Mouse (Mus musculus) neural tube, embryonic 14.5 days (tissue): Measurements from ENCODE around the gene Serpinb6b. TPM values are rescaled to one million over a fixed set of nuclear protein-coding genes. Genes with fewer than 3 reads are reported as not detected.
A peak's percentile ranks its signal among the peaks of the same experiment; 100 is the strongest.
"Not testable (repeated sequence)": the region's sequence is repeated elsewhere in the genome, so short reads cannot be mapped to it uniquely, and the experiment has no call there.

Experiments
- ATAC-seq: fragments of 200-750 bp; cut with Nextera tagmentation; 2 replicates; pipeline ENCODE4 v1.8.0; 2017; ENCODE audit warnings: low read depth, mild to moderate bottlenecking, moderate TSS enrichment, moderate library complexity
- H3K27ac ChIP-seq: fragments of 300-500 bp; sonication (generic); 2 replicates; pipeline ENCODE4 v1.5.1; 2014; ENCODE audit warnings: low read depth, mild to moderate bottlenecking, control low read depth, low read length, moderate library complexity, mixed read lengths
- H3K27me3 ChIP-seq: fragments of 300-500 bp; sonication (generic); 2 replicates; pipeline ENCODE4 v1.6.1; 2014; ENCODE audit warnings: low read length; ENCODE audit not compliant: control insufficient read depth, insufficient read depth
- H3K36me3 ChIP-seq: fragments of 300-500 bp; sonication (generic); 2 replicates; pipeline ENCODE4 v1.6.1; 2014; ENCODE audit warnings: low read length, mixed read lengths; ENCODE audit not compliant: control insufficient read depth, insufficient read depth
- H3K4me1 ChIP-seq: fragments of 300-500 bp; sonication (generic); 2 replicates; pipeline ENCODE4 v1.6.1; 2014; ENCODE audit warnings: low read length; ENCODE audit not compliant: control insufficient read depth, insufficient read depth
- H3K4me2 ChIP-seq: fragments of 300-500 bp; sonication (generic); 2 replicates; pipeline ENCODE4 v1.6.1; 2014; ENCODE audit warnings: mild to moderate bottlenecking, low read depth, low read length, control low read depth
- H3K4me3 ChIP-seq: fragments of 300-500 bp; sonication (generic); 2 replicates; pipeline ENCODE4 v1.5.1; 2014; ENCODE audit warnings: low read depth, low read length, control low read depth, mixed read lengths
- H3K9ac ChIP-seq: fragments of 300-500 bp; sonication (generic); replicated peaks from 2 replicates; pipeline ENCODE4 v1.6.1; 2014; ENCODE audit warnings: low read depth, mild to moderate bottlenecking, control low read depth, low read length, mixed read lengths
- H3K9me3 ChIP-seq: fragments of 300-500 bp; sonication (generic); 2 replicates; pipeline ENCODE4 v1.6.1; 2016; ENCODE audit warnings: low read length; ENCODE audit not compliant: control insufficient read depth
- WGBS: fragments of 180-500 bp; shearing (Covaris S2); extraction: QIAGEN DNeasy Blood & Tissue Kit; methylation state at CpG from one replicate; pipeline ENCODE4 v1.1.7; 2014; 5-methylcytosine and 5-hydroxymethylcytosine counted together
- polyA plus RNA-seq: library from polyadenylated mRNA; unstranded; fragments of >200 nt; fragmentation: Nextera tagmentation; extraction: Ambion mirVana; gene quantifications from 2 replicates; pipeline ENCODE4 v1.2.1, GENCODE M21; 2014

Serpinb6b gene
- polyA plus RNA-seq, result 0.53 and 0.60 TPM in 2 replicates

- Histone ChIP-seq H3K27me3 (no peaks in the 10 kb centered on the region), H3K9ac (no peak within 1 kb of the TSS), H3K36me3 (no peaks in the 10 kb centered on the region), H3K4me2 (peak within 1 kb of the TSS; percentile 24; the same call in 1 of the 2 replicates), H3K9me3 (no peaks in the 10 kb centered on the region), H3K27ac (no peak within 1 kb of the TSS), H3K4me1 (no peaks in the 10 kb centered on the region), H3K4me3 (no peak within 1 kb of the TSS; the same call in 1 of the 2 replicates)
- 46% methylated on average over 16 of the region's 16 CpGs for WGBS
- no peak for ATAC-seq
Observed at GRCm38 (mm10) chr13:32964989-32965811, at the start of gene Serpinb6b. TSS of gene Serpinb6b (plus strand) at chr13:32965209.

- Histone ChIP-seq H3K36me3 (no peaks in the 10 kb centered on the region), H3K27ac (no peak overlapping the region), H3K4me2 (no peak overlapping the region), H3K27me3 (no peaks in the 10 kb centered on the region), H3K4me1 (no peaks in the 10 kb centered on the region), H3K9me3 (no peaks in the 10 kb centered on the region), H3K4me3 (no peak overlapping the region), H3K9ac (no peak overlapping the region)
- no peak for ATAC-seq
Observed at GRCm38 (mm10) chr13:32922622-32923021, 42.4 kb upstream of the Serpinb6b start.

- no peak overlapping the region for H3K4me3 ChIP-seq
- H3K9me3 ChIP-seq, result no peaks in the 10 kb centered on the region
- whole genome bisulfite sequencing, result 65% methylated on average over 7 of the region's 7 CpGs
- H3K4me2 ChIP-seq, result no peak overlapping the region
- no peaks in the 10 kb centered on the region for H3K36me3 ChIP-seq
- ATAC-seq, result no peak
- no peaks in the 10 kb centered on the region for H3K4me1 ChIP-seq
- no peaks in the 10 kb centered on the region for H3K27me3 ChIP-seq
- no peak overlapping the region for H3K9ac ChIP-seq
- H3K27ac ChIP-seq, result no peak overlapping the region
Observed at GRCm38 (mm10) chr13:32924578-32925360, 40.2 kb upstream of the Serpinb6b start.

DNA sequence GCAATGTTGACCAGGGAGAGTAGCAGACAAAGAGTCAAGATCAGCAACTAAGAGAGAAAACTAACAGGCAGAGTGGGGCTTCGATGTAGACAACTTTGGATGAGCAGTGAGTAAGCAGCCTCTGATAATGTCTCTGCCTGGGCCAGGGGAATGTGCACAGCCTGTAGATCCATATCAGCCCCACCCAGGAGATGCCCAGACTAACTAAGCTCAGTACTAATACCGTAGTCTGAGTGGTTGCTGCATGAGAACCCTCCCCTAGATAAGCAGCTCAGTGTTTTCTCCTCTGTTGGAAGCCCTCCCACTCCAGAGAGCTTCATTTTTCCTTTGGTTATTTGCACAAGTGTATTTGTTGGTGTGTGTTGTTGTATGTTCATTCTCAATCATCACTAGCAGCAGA lies 38.3 kb upstream of the Serpinb6b start:
- H3K27me3 ChIP-seq, result no peaks in the 10 kb centered on the region
- 78% methylated on average over 2 of the region's 2 CpGs for WGBS
- H3K4me2 ChIP-seq, result no peak overlapping the region
- no peaks in the 10 kb centered on the region for H3K36me3 ChIP-seq
- no peaks in the 10 kb centered on the region for H3K9me3 ChIP-seq
- ATAC-seq, result no peak
- no peak overlapping the region for H3K4me3 ChIP-seq
- no peaks in the 10 kb centered on the region for H3K4me1 ChIP-seq
- no peak overlapping the region for H3K9ac ChIP-seq
- no peak overlapping the region for H3K27ac ChIP-seq

- no peaks in the 10 kb centered on the region for H3K27me3 ChIP-seq
- no peak overlapping the region for H3K4me2 ChIP-seq
- no peaks in the 10 kb centered on the region for H3K9me3 ChIP-seq
- H3K27ac ChIP-seq, result no peak overlapping the region
- no peak for ATAC-seq
- H3K9ac ChIP-seq, result no peak overlapping the region
- no peaks in the 10 kb centered on the region for H3K4me1 ChIP-seq
- WGBS, result 69% methylated on average over 1 of the region's 1 CpGs
- H3K4me3 ChIP-seq, result no peak overlapping the region
- H3K36me3 ChIP-seq, result no peaks in the 10 kb centered on the region
Observed at GRCm38 (mm10) chr13:32927241-32927640, 37.8 kb upstream of the Serpinb6b start.

- H3K27ac ChIP-seq, result no peak overlapping the region
- H3K36me3 ChIP-seq, result no peaks in the 10 kb centered on the region
- H3K27me3 ChIP-seq, result no peaks in the 10 kb centered on the region
- H3K9me3 ChIP-seq, result no peaks in the 10 kb centered on the region
- H3K9ac ChIP-seq, result no peak overlapping the region
- no peaks in the 10 kb centered on the region for H3K4me1 ChIP-seq
- H3K4me3 ChIP-seq, result no peak overlapping the region
- no peak overlapping the region for H3K4me2 ChIP-seq
- no peak for ATAC-seq
- 89% methylated on average over 2 of the region's 2 CpGs for WGBS
Observed at GRCm38 (mm10) chr13:32929107-32929750, 35.8 kb upstream of the Serpinb6b start.

DNA sequence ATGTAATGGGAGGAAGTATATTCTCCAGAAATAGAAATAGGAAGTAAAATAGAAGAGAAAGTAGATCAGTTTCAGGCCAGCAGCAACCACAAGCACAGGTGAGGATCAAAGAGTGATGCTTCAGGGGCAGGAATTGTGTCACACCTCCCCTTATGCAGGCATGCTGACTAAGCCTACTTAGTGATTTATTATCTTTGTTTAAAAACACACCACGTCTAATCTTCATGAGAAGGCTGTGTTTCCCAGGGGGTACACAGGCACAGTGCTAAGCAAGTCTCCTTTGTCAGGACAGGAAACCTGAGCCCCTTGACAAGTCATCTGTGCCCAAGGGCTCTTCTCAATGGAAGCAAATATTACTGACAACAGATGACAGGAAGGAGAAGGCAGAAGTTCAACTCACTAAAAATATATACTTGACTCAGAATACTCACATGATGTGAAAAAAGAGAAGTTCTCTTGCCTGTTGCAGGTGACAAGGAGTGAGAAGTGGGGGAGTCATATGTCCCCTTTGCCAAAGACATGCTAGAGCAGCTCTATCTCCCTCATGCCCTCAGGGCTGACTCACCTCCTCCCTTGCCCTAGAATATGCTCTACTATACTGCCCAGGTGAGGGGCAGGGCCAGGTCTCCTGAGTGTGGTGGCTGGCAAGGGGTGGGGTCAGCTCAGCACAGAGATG lies 30.2 kb upstream of the Serpinb6b start:
- no peaks in the 10 kb centered on the region for H3K4me1 ChIP-seq
- H3K36me3 ChIP-seq, result no peaks in the 10 kb centered on the region
- no peaks in the 10 kb centered on the region for H3K9me3 ChIP-seq
- no peak overlapping the region for H3K27ac ChIP-seq
- no peak for ATAC-seq
- no peak overlapping the region for H3K4me3 ChIP-seq
- WGBS, result 20% methylated on average over 1 of the region's 1 CpGs
- H3K9ac ChIP-seq, result no peak overlapping the region
- no peak overlapping the region for H3K4me2 ChIP-seq
- no peaks in the 10 kb centered on the region for H3K27me3 ChIP-seq

DNA sequence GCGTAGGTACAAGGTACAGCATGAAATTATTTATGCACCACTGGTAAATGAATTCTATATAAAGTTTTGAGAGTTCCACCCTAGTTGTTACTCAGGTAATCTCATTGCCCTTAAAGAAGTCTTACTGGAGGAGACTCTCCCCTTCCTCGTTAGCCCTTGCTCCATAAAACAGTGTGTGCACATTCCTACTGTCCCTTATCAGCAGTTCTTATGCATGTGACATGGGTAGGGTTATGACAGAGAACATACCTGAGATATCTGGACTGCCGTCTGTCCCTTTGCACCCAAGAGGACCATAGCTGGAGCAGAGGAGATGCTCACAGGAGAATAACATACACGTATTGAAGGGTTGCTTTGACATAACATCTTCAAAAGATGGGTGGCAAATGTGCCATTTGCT lies 26.7 kb upstream of the Serpinb6b start:
- WGBS, result 81% methylated on average over 4 of the region's 4 CpGs
- H3K4me3 ChIP-seq, H3K27me3 ChIP-seq, H3K9me3 ChIP-seq, ATAC-seq, H3K4me2 ChIP-seq, H3K4me1 ChIP-seq, H3K27ac ChIP-seq, H3K9ac ChIP-seq, H3K36me3 ChIP-seq: not testable (repeated sequence)
